Mouse (Mus musculus): ENCODE data around the gene Ugt1a7c. TPM values are rescaled to one million over a fixed set of nuclear protein-coding genes. Genes with fewer than 3 reads are reported as not detected.

Gene Ugt1a7c
- polyA plus RNA-seq, 1 experiment from 2014 or later: 2.8 TPM

GRCm38 (mm10) chr1:88232664-88233380 lies 138.0 kb downstream of the Ugt1a7c start:
- H3K4me1 ChIP-seq (replicated peaks; ENCODE audit: control insufficient read depth, insufficient read depth, low read length): no peaks in the 10 kb centered on the region
- no peaks in the 10 kb centered on the region for H3K27me3 ChIP-seq (replicated peaks; ENCODE audit: control insufficient read depth, insufficient read depth, low read length)
- no peak overlapping the region for H3K27ac ChIP-seq (ENCODE audit: low read depth, low read length)
- no peak overlapping the region for H3K9ac ChIP-seq (ENCODE audit: low read depth, low read length)
- ATAC-seq (replicated peaks; ENCODE audit: low FRiP score) (no peak), DNase-seq (ENCODE audit: low spot score) (no peak)
- H3K36me3 ChIP-seq (ENCODE audit: control insufficient read depth, insufficient read depth, low read length): no peaks in the 10 kb centered on the region
- H3K9me3 ChIP-seq (ENCODE audit: control insufficient read depth, low read length): peaks cover 94% of the 10 kb centered on the region
- H3K4me3 ChIP-seq (ENCODE audit: low read depth, low read length): no peak overlapping the region
- H3K4me2 ChIP-seq: no peak overlapping the region
- 48% methylated on average over 3 of the region's 3 CpGs for WGBS

- H3K27ac ChIP-seq (ENCODE audit: low read depth, low read length): no peak overlapping the region
- DNase-seq (ENCODE audit: low spot score): no peak
- no peak overlapping the region for H3K4me3 ChIP-seq (ENCODE audit: low read depth, low read length)
- H3K9me3 ChIP-seq (ENCODE audit: control insufficient read depth, low read length): peaks cover 94% of the 10 kb centered on the region
- no peak for ATAC-seq (replicated peaks; ENCODE audit: low FRiP score)
- H3K27me3 ChIP-seq (replicated peaks; ENCODE audit: control insufficient read depth, insufficient read depth, low read length): no peaks in the 10 kb centered on the region
- H3K36me3 ChIP-seq (ENCODE audit: control insufficient read depth, insufficient read depth, low read length): no peaks in the 10 kb centered on the region
- H3K9ac ChIP-seq (ENCODE audit: low read depth, low read length): no peak overlapping the region
- 65% methylated on average over 14 of the region's 14 CpGs for WGBS
- no peak overlapping the region for H3K4me2 ChIP-seq
- no peaks in the 10 kb centered on the region for H3K4me1 ChIP-seq (replicated peaks; ENCODE audit: control insufficient read depth, insufficient read depth, low read length)
Observed at GRCm38 (mm10) chr1:88233421-88234247, 138.8 kb downstream of the Ugt1a7c start.

- Histone ChIP-seq H3K27me3 (replicated peaks; ENCODE audit: control insufficient read depth, insufficient read depth, low read length) (no peaks in the 10 kb centered on the region), H3K9me3 (ENCODE audit: control insufficient read depth, low read length) (peaks cover 94% of the 10 kb centered on the region)
- WGBS: 60% methylated on average over 4 of the region's 4 CpGs
Observed at GRCm38 (mm10) chr1:88234248-88234610, 139.4 kb downstream of the Ugt1a7c start.

GRCm38 (mm10) chr1:88234646-88235045 lies 139.8 kb downstream of the Ugt1a7c start:
- Histone ChIP-seq H3K27me3 (replicated peaks; ENCODE audit: control insufficient read depth, insufficient read depth, low read length) (no peaks in the 10 kb centered on the region), H3K4me3 (ENCODE audit: low read depth, low read length) (no peak overlapping the region), H3K9ac (ENCODE audit: low read depth, low read length) (no peak overlapping the region), H3K4me2 (no peak overlapping the region), H3K36me3 (ENCODE audit: control insufficient read depth, insufficient read depth, low read length) (no peaks in the 10 kb centered on the region), H3K9me3 (ENCODE audit: control insufficient read depth, low read length) (peaks cover 94% of the 10 kb centered on the region), H3K27ac (ENCODE audit: low read depth, low read length) (no peak overlapping the region), H3K4me1 (replicated peaks; ENCODE audit: control insufficient read depth, insufficient read depth, low read length) (no peaks in the 10 kb centered on the region)
- ATAC-seq (replicated peaks; ENCODE audit: low FRiP score) (no peak), DNase-seq (ENCODE audit: low spot score) (no peak)
- WGBS: 39% methylated on average over 5 of the region's 5 CpGs

More at GRCm38 (mm10) chr1:88234248-88234610, 139.4 kb downstream of the Ugt1a7c start:
- H3K4me3 ChIP-seq (ENCODE audit: low read depth, low read length): no peak overlapping the region
- H3K4me2 ChIP-seq: no peak overlapping the region
- no peak overlapping the region for H3K27ac ChIP-seq (ENCODE audit: low read depth, low read length)
- H3K9ac ChIP-seq (ENCODE audit: low read depth, low read length): no peak overlapping the region
- no peaks in the 10 kb centered on the region for H3K36me3 ChIP-seq (ENCODE audit: control insufficient read depth, insufficient read depth, low read length)
- no peaks in the 10 kb centered on the region for H3K4me1 ChIP-seq (replicated peaks; ENCODE audit: control insufficient read depth, insufficient read depth, low read length)
- DNase-seq (ENCODE audit: low spot score) (no peak), ATAC-seq (replicated peaks; ENCODE audit: low FRiP score) (no peak)

- no peaks in the 10 kb centered on the region for H3K27me3 ChIP-seq (replicated peaks; ENCODE audit: control insufficient read depth, insufficient read depth, low read length)
- no peak overlapping the region for H3K4me3 ChIP-seq (ENCODE audit: low read depth, low read length)
- peaks cover 93% of the 10 kb centered on the region for H3K9me3 ChIP-seq (ENCODE audit: control insufficient read depth, low read length)
- H3K27ac ChIP-seq (ENCODE audit: low read depth, low read length): no peak overlapping the region
- DNase-seq (ENCODE audit: low spot score) (no peak), ATAC-seq (replicated peaks; ENCODE audit: low FRiP score) (no peak)
- H3K36me3 ChIP-seq (ENCODE audit: control insufficient read depth, insufficient read depth, low read length): no peaks in the 10 kb centered on the region
- no peak overlapping the region for H3K9ac ChIP-seq (ENCODE audit: low read depth, low read length)
- WGBS: 56% methylated on average over 11 of the region's 11 CpGs
- H3K4me1 ChIP-seq (replicated peaks; ENCODE audit: control insufficient read depth, insufficient read depth, low read length): no peaks in the 10 kb centered on the region
- H3K4me2 ChIP-seq: no peak overlapping the region
Observed at GRCm38 (mm10) chr1:88235046-88235893, 140.4 kb downstream of the Ugt1a7c start.

GRCm38 (mm10) chr1:88235894-88236415 lies 141.1 kb downstream of the Ugt1a7c start:
- Histone ChIP-seq H3K36me3 (ENCODE audit: control insufficient read depth, insufficient read depth, low read length) (no peaks in the 10 kb centered on the region), H3K4me1 (replicated peaks; ENCODE audit: control insufficient read depth, insufficient read depth, low read length) (no peaks in the 10 kb centered on the region), H3K27ac (ENCODE audit: low read depth, low read length) (no peak overlapping the region), H3K9ac (ENCODE audit: low read depth, low read length) (no peak overlapping the region), H3K27me3 (replicated peaks; ENCODE audit: control insufficient read depth, insufficient read depth, low read length) (no peaks in the 10 kb centered on the region), H3K4me2 (no peak overlapping the region), H3K4me3 (ENCODE audit: low read depth, low read length) (no peak overlapping the region), H3K9me3 (ENCODE audit: control insufficient read depth, low read length) (peaks cover 93% of the 10 kb centered on the region)
- DNase-seq (ENCODE audit: low spot score) (no peak), ATAC-seq (replicated peaks; ENCODE audit: low FRiP score) (no peak)
- 57% methylated on average over 4 of the region's 4 CpGs for WGBS

- Histone ChIP-seq H3K4me3 (ENCODE audit: low read depth, low read length) (no peak overlapping the region), H3K27me3 (replicated peaks; ENCODE audit: control insufficient read depth, insufficient read depth, low read length) (no peaks in the 10 kb centered on the region), H3K9ac (ENCODE audit: low read depth, low read length) (no peak overlapping the region), H3K9me3 (ENCODE audit: control insufficient read depth, low read length) (peaks cover 84% of the 10 kb centered on the region), H3K36me3 (ENCODE audit: control insufficient read depth, insufficient read depth, low read length) (no peaks in the 10 kb centered on the region), H3K4me2 (no peak overlapping the region), H3K27ac (ENCODE audit: low read depth, low read length) (no peak overlapping the region), H3K4me1 (replicated peaks; ENCODE audit: control insufficient read depth, insufficient read depth, low read length) (no peaks in the 10 kb centered on the region)
- ATAC-seq (replicated peaks; ENCODE audit: low FRiP score) (no peak), DNase-seq (ENCODE audit: low spot score) (no peak)
- 68% methylated on average over 5 of the region's 5 CpGs for WGBS
Observed at GRCm38 (mm10) chr1:88237311-88237710, 142.4 kb downstream of the Ugt1a7c start.

- H3K9me3 ChIP-seq (ENCODE audit: control insufficient read depth, low read length): peaks cover 85% of the 10 kb centered on the region
- WGBS: 73% methylated on average over 6 of the region's 6 CpGs
- no peaks in the 10 kb centered on the region for H3K27me3 ChIP-seq (replicated peaks; ENCODE audit: control insufficient read depth, insufficient read depth, low read length)
- no peak overlapping the region for H3K4me2 ChIP-seq
- no peaks in the 10 kb centered on the region for H3K4me1 ChIP-seq (replicated peaks; ENCODE audit: control insufficient read depth, insufficient read depth, low read length)
- no peaks in the 10 kb centered on the region for H3K36me3 ChIP-seq (ENCODE audit: control insufficient read depth, insufficient read depth, low read length)
- no peak overlapping the region for H3K4me3 ChIP-seq (ENCODE audit: low read depth, low read length)
- no peak overlapping the region for H3K27ac ChIP-seq (ENCODE audit: low read depth, low read length)
- no peak overlapping the region for H3K9ac ChIP-seq (ENCODE audit: low read depth, low read length)
- DNase-seq (ENCODE audit: low spot score) (no peak), ATAC-seq (replicated peaks; ENCODE audit: low FRiP score) (no peak)
Observed at GRCm38 (mm10) chr1:88238771-88239170, 143.9 kb downstream of the Ugt1a7c start.
